Mouse (Mus musculus) regulatory T cell (primary cell): ENCODE results near the gene Shisal2a.
"Not testable (repeated sequence)": the region's sequence is repeated elsewhere in the genome, so short reads cannot be mapped to it uniquely, and the experiment has no call there.

ENCODE experiments used
- in situ Hi-C: fragments of 300-600 bp; cut with MboI, MseI; formaldehyde crosslinking; loops from one replicate; pipeline ENCODE4 v1.15.1; 2025; ENCODE audit warnings: high pct_unique_total_duplicates

The Shisal2a gene

GRCm38 (mm10) chr4:108372166-108372565 lies 11.0 kb downstream of the Shisal2a start:
- in situ Hi-C loops: no loop called here

- in situ Hi-C loops: no loop called here
Observed at GRCm38 (mm10) chr4:108371421-108371820, 11.7 kb downstream of the Shisal2a start.

DNA sequence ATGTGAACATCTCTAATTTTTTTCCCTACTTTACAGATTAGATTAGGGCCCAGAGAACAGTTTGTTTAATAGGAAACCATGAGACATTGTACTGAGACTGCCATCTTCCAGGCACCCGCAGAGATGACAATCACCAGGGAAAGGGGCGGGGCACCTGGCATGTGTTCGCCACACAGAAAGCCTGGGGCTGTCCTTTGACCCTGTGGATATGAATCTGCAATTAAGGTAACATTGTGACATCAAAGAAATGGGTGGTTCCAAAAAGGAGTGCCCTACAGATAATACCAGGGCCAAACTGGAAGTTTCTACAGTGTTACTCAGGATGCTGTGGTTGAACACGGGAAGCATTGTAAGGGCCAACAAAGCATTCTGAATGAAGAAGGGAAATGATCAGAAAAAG lies 12.7 kb downstream of the Shisal2a start:
- in situ Hi-C loops: no loop called here

DNA sequence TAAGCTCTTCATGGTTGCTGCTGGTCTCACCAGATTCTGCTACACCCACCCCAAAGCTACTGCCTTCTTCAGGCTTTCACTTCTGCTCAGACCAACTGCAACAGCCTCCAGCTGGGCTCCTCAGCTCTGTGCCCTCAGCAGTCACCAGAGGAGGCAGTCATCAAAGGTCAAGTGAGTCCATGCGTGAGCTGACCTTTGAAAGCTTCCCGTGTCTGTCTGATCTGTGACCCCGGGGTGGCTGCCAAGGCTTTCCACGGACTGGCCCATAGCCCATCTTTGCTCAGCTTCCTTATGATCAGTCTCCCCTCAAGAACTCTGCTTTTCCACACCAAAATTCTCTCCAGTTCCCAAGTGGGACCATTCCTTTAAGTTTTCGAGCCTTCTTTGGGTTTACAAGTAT lies 13.9 kb downstream of the Shisal2a start:
- in situ Hi-C loops: no loop called here

GRCm38 (mm10) chr4:108364111-108364476 lies 19.1 kb downstream of the Shisal2a start:
- in situ Hi-C loops: no loop called here

- in situ Hi-C loops: no loop called here
Observed at GRCm38 (mm10) chr4:108363355-108364110, 19.6 kb downstream of the Shisal2a start.

DNA sequence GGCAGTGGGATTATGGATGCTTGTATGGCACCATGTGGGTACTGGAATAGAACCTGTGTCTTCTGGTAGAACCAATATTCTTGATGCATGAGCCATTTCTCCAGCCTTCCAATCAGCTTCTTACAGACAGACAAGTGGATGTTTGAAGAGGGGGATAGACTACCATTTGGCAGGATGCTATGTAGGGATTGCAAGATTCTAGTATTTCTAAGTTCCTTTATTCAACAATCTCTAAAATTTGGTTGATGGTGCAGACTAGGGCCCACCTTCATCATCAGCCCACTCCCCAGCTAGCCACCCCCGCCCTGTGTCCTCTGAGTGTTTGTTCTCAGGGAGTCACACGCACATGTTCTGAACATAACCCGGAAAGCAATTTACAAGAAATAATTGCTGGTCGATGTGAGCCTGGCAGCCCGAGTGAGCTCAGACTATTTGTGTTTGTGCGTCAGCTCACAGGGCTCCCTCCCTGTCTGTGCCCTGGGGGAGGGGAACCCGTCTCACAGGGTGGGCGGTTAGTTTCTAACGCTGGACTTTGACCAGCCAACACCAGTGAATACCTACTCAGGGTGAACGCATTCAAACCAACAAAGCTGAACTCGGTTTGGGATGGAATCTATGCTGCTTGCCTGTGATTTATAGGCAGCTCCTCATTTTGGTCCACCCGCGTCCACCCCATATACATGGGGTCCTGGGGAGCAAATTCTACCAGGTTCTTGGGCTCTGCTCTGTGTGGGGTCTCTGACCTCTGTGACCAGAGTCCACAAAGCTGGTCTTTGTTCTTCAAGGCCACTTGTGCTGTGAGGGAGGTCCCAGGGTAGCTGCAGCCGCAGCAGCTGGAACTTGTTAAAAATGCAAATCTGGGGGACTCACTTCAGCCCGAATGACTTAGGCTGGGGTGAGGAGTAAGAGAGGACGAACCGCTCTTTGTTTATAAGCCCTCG lies 20.6 kb downstream of the Shisal2a start:
- in situ Hi-C loops: no loop called here

DNA sequence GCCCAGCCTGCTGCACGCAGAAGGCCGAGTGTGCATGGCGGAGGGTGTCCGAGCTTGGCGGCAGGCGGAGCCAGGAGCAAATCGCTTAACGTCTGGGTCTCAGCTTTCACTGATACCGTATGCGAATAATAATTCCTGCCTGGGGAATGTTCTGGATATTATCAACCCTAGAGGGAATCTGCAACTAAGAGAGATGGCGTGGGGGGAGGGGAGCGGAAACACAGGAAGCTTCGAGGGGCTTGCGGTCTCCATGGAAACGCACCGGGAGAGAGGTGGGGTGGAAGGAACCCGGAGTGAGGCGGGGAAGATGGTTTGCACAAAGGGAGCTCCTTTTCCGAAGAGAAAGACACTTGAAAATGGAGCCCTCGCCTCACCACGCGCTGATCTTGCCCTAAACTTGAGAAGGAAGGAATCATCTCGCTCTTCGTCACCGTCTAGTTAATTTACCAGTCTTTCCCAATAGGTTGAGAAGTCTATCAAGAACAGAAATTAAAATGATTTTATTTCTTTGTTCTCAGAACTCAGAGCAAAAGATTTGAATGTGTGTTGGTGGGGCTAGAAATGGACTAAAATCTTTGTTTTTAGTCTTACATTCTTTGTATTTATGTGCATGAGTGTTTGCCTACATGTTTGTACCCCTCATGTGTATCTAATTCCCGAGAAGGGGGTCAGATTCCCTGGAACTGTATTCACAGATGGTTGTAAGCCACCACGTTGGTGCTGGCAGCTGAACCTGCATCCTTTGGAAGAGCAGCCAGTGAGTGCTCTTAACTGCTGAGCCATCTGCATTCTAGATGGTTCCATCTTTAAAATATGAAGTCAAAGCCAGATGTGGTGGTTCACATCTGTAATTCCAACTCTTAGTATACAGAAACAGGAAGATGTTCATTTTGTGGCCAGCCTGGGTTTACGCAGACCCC lies 22.8 kb downstream of the Shisal2a start:
- in situ Hi-C loops: no loop called here

- in situ Hi-C loops: no loop called here
Observed at GRCm38 (mm10) chr4:108358498-108358897, 24.7 kb downstream of the Shisal2a start.

- in situ Hi-C loops: no loop called here
Observed at GRCm38 (mm10) chr4:108357458-108357857, 25.7 kb downstream of the Shisal2a start.

- in situ Hi-C loops: not testable (repeated sequence)
Observed at GRCm38 (mm10) chr4:108353591-108353990, 29.6 kb downstream of the Shisal2a start.

DNA sequence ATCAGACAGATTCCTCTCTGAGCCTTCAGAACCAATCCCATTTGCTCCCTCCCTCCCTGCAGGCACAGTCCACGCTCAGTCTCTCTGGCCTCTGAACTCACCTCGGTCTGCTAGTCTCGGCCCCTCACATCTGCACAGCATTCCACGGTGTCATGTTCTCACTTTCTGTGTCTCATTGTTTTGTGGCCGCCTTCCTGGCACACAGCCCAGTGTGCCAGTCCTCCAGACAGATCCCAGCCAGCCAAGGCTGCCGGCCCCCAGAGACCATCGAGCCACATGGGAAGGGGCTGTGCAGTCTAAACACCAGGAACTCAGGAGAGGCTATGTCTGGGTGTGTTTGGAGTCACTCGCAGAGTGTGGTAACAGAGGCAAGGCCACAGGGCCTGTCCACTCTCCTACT lies 32.3 kb downstream of the Shisal2a start:
- in situ Hi-C loops: no loop called here

DNA sequence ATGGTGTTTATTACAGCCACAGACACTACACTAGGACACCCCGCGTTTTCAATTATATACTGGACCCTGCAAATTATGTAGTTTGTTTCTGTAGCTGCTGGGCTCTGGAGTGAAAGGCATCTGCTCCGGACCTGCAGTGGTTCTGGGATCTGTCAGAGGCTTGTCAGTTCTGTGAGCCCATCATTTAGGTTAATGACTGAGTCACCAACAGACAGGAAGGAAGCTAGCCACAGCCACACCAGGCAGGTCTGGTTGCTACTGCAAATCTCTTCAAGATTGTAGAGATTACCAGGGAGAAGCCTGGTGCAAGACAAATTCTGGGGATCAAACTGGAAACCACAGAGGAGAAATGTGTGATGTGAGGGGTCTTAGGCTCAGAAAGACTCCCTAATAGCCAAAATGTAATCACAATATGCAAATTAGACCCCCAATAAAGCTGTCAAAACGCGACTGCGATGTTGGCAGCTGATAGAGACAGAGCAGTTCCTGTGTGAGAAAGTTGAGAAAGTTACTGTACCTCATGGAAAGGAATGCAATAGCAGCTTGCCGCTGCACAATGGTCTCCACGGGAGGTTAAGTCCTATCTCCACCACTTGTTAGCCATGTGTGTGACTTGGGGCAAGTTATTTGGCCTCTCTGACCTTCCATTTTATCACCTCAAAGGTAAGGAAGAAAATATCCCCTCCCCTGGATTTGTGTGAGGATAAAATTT lies 33.2 kb downstream of the Shisal2a start:
- in situ Hi-C loops: no loop called here

DNA sequence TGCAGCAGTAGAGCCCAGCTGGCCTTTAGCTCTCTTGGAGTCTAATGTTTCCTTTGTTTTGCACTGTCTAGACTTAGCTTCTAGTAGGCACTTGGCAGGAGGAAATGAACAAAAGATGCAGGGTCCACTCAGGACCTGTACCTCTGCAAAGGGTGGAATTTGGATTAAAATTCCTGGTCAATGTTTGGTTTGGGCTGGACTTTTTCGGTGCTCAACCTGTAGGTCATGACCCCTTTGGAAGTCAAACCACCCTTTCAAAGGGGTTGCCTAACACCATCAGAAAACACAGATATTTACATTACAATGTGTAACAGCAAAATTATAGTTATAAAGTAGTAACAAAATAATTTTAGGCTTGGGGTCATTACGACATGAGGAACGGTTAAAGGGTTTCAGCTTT lies 34.1 kb downstream of the Shisal2a start:
- in situ Hi-C loops: no loop called here

DNA sequence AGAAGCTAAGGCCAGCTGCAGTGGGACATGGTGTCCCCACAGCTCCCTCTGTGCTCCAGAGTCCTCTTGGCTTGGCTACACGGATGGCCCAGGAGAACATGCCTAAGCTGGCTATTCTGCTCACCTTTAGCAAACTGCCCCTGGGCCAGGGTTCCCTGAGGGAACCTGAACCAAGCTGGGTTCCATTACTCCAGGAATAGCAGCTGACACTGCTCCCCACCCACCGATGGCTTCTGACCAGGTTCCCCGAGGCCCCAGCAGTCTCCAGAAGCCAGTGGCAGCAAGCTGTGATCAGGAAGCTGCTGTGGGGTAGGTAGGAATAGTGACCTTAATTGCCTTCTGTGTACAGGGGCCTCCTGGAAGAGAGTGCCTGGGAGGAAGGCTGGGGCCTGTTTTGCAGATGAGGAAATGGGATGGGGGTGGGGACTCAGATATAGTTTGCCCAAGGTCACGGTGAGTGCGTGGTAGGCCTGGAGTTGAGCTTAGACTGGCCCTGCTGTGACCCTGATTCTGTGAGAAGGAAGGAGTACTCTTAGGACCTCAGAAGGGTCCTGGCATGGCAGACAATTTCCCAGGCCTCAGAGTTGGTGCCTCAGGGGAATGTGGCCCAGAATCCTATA lies 34.8 kb downstream of the Shisal2a start:
- in situ Hi-C loops: no loop called here

- in situ Hi-C loops: no loop called here
Observed at GRCm38 (mm10) chr4:108347111-108347510, 36.0 kb downstream of the Shisal2a start.

DNA sequence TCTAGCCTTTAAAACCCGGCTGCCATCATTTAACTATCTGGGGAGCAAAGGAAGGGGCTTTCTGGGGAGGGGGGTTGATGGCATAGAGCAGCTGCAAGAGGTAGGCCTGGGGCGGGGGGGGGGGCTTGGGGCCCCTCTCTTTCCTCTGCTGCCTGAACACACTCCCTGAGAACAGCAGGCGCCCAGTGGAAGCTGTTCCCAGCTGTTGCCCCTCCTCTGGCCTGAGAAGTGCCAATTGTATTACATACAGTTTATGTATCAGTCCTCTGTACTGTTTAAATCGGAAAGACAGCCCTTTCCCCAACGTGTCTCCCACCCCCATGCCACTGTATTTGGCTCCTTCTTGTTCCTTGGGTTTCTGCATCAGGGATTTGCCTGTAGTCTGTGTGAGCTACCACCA lies 37.3 kb downstream of the Shisal2a start:
- in situ Hi-C loops: no loop called here

DNA sequence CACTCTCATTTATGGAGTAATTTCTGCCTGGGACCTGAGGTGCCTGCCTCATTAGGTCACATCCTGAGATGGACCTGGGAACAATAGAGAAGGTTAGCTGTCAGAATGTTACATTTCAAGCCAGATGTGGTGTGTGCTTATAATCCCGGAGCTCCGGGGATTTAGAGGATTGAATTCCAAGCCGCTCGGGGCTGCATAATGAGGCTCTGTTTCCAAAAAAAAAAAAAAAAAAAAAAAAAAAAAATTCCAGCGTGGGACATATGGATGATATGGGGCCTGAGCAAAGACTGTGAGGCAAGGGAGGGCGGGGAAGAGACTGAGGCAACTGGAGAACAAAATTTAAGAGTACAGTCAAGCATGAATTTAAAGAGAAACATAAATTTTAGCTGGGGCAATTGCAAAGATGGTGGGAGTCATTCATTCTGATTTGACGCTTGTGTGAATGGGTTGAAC lies 38.5 kb downstream of the Shisal2a start:
- in situ Hi-C loops: no loop called here

- in situ Hi-C loops: no loop called here
Observed at GRCm38 (mm10) chr4:108339277-108339690, 43.9 kb downstream of the Shisal2a start.

- in situ Hi-C loops: no loop called here
Observed at GRCm38 (mm10) chr4:108338811-108339210, 44.3 kb downstream of the Shisal2a start.
